Mouse (Mus musculus): ENCODE measurements around the gene Coq8b.

Gene Coq8b

GRCm38 (mm10) chr7:27230781-27231180 lies 2.0 kb upstream of the Coq8b start:
- no peak for DNase-seq

DNA sequence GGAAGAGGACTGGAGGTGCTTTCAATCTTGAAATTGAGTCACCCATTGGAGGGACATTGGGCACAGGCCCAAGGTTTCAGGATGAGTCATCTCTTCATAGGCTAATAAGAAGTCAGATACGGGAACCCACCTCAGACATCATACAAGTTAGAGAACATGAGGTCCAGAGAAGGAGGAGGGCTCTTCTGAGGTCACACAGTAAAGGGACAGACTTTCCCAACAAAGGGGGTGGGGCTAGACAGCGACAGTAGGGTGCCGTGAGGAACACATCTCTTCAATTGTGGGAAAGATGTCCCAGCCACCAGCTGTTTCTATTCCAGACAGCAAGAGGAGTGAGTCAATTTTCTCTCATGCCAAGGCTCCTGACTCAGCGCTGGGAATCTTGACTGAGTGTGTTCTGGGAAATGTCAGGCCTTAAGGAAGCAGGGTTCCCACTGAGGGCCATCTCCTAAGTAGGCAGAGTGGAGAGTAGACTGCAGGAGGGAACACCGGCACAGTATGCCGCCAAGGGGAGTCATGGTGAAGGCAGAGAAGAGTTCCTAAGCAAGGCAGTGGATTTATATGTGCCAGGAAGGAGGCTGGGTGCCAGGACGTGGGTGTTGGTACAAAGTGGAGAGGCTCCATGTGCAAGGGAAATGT lies 1.0 kb upstream of the Coq8b start:
- no peak for DNase-seq

GRCm38 (mm10) chr7:27233300-27233699 lies 477 bp downstream of the Coq8b start:
- no peak for DNase-seq

- DNase-seq: no peak
Observed at GRCm38 (mm10) chr7:27235726-27236125, 2.9 kb downstream of the Coq8b start.

- DNase-seq: no peak
Observed at GRCm38 (mm10) chr7:27237527-27237926, 4.7 kb downstream of the Coq8b start.

DNA sequence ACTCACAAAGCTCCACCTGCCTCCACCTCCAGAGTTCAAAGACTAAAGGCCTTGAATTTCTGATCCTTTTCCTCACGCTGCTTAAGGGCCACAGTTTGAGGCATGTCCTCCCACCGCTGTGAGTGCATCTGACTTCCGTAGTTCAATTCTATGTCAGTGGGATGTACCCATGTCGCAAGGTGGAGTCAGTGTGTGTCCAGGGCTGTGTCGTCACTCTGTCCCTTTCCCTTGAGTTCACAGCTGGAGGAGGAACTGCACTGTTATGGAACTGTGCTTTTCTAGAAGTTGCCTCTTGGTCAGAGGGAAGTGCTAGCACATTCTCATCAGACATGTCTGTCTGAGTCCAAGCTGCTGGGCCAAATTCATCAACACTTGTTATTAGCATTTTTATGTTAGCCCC lies 5.7 kb downstream of the Coq8b start:
- no peak for DNase-seq

- no peak for DNase-seq
Observed at GRCm38 (mm10) chr7:27243211-27243610, 10.4 kb downstream of the Coq8b start.

DNA sequence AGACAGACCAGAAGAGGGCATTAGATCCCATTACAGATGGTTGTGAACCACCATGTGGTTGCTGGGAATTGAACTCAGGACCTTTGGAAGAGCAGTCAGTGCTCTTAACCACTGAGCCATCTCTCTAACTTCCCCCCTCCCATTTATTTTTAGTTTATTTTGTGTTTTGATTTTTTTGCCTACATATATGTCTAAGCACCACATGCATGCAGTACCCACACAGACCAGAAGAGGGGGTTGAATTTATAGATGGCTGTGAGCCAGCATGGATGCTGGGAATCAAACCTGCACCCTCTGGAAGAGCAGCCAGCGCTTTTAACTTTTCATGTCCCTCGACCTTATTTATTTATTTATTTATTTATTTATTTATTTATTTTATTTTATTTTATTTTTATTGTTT lies 11.3 kb downstream of the Coq8b start:
- DNase-seq: peak; percentile 26

- peak; percentile 48 for DNase-seq
Observed at GRCm38 (mm10) chr7:27249146-27249545, 16.3 kb downstream of the Coq8b start.

DNA sequence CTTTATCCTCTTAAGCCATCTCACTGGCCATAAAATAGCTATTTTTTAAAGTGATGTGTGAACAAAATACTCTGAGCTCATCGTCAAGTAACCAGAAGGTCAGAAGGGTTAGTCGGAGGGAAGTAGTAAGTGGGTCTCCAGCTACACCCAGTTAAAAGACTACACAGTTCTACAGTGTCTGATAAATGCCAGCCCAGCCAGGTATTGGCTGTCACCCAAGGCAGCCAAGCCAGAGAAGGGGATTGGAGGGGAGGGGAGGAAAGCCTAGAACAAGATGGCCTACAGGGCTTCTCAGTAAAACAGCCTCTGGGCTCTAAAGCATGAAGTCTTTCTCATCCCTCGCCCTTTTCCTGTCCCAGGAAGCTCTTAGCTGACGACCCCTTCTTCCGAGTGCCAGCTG lies 17.1 kb downstream of the Coq8b start:
- no peak for DNase-seq

GRCm38 (mm10) chr7:27251946-27252345 lies 19.1 kb downstream of the Coq8b start:
- no peak for DNase-seq

DNA sequence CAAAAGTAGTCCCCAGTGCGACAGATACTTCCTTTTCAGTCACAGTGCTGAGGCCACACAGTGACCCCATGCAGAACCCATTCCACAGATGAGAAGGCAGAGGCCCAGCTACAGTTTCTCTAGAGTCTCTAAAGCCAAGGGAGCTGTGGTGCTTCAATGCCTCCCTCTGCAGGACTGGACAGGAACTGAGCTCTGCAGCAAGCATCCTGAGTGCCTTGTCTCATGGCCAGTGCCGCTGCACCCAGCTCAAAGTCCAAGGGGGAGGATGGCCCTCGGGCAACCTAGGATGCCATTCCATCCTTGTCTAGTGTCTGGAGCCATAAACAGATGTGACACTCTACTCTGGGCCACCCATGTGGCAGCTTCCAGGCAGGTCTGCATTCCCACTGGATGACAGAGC lies 22.9 kb downstream of the Coq8b start:
- DNase-seq: peak; percentile 77

DNA sequence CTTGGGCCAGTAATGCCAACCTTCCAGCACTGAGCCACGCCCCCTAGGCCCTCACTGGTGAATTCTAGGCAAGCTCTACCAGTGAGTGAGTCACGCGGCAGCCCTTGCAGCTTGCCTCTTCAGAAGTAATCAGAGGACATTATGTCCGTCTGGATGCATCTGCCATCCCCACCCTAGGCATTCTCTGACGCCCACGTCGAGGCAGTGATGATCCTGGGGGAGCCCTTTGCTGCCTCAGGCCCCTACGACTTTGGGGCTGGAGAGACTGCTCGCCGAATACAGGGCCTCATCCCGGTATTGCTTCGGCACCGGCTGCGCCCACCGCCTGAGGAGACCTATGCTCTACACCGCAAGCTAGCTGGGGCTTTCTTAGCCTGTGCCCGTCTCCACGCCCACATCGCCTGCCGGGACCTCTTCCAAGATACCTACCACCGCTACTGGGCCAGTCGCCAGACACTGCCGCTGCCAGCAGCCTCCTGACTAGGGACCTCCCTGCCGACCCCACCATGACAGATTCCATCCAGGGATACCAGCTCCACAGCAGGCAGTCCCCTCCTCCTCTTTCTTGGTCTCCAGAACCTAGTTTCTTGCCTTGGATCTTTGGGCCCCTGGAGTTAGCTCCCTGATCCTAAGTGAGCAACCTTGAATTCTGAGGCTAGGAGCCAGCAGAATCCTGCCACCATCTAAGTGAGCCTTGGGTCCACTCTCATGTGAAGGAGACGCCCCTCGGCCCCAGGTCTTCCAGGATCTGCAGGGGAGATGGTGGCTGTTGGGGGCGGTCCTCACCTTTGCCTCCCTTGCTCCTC lies 24.4 kb downstream of the Coq8b start:
- DNase-seq: peak; percentile 55

DNA sequence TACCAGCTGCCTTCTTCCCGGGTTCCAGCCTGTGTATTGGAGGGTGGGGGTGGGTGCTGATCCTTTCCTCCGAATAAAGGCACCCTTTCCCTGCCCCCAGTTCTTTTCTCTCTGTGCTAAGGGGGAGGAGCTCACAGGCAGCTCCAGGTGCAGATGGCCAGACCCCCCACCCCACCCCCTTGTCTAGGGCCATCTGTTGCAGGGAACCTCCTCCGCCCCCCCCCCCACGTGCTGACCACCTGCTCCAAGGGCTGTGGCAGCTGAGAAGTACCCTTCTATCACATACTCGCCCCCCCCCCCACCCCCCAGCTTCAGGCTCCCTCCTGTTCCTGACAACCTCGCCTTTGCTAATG lies 25.0 kb downstream of the Coq8b start:
- DNase-seq: no peak

DNA sequence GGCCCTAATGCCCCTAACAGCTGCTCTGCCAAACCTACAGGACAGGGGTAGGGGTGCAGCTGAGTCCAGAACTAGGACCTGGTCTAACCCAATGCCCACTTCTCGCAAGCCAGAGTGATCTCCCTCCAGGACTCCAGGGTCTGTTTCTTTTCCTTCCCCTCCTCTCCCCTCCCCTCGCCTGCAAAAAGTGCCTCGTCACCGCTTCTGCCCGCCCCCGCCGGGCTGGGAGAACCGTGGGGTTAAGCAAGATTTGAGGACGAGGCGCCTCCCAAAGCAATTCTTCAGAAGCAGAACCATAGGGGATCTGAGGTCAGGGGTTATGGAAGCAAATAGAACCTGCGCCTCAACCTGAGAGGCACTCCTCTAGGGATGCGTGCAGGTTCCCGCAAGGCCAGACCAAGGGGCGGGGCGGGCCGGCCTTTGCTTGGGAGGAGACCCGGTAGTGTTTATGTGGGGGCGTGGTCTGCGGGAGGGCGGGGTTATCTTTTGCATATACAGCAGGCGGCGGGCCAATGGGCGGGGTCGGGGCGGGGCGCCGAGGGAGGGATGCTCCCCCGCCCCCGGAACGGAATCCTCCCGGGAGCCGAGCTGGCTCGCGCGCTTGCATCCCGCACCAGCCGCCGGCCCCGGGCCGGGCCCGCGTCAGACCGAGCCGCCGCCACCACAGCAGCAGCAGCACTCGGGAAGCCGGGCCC lies 25.5 kb downstream of the Coq8b start, which contains the start of gene Numbl:
Numbl (plus strand) TSS at position 229 of the 695 bp plus-strand sequence.
- DNase-seq: peak; percentile 92

DNA sequence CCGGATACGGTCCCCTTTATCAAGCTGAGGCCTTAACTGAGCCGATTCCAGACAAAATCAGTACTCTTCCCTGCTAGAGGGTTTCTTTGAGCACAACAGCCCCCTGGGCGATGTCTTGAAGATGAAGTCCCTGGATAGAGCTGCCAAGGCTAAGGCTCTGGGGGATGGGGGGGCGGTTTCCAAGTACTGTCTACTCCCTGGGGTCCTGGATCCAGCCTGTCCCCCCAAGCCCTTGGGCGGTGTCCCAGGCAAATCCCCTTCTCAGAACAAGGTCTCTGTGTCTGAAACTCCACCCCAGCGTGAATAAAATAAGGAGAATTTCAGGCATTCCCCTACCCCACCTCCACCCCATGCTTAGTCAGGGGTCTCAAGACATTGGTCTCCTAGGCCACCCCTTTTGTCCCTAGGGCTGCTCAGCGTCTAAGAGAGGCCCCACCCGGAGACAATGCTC lies 26.5 kb downstream of the Coq8b start:
- no peak for DNase-seq

GRCm38 (mm10) chr7:27259771-27260170 lies 26.9 kb downstream of the Coq8b start:
- DNase-seq: no peak

- no peak for DNase-seq
Observed at GRCm38 (mm10) chr7:27260856-27261255, 28.0 kb downstream of the Coq8b start.

DNA sequence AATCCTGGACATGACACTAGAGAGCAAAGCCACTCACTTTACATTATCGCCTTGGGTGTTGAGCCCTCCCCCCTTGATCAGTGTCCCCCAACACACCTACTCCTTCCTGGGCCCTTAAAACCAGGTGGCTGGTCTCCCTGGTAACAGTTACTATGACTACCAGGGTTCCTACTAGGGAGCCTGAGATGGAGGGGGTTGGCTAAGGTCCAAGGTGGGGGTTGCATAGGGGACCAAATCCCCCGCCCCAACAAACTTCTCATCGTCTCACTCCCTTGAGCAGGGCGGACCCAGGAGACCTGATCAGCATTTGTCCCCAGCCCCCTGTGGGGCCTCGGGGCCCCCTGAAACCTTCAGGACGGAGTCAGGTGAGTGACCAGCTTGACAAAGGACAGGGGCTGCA lies 29.1 kb downstream of the Coq8b start:
- DNase-seq: no peak

DNA sequence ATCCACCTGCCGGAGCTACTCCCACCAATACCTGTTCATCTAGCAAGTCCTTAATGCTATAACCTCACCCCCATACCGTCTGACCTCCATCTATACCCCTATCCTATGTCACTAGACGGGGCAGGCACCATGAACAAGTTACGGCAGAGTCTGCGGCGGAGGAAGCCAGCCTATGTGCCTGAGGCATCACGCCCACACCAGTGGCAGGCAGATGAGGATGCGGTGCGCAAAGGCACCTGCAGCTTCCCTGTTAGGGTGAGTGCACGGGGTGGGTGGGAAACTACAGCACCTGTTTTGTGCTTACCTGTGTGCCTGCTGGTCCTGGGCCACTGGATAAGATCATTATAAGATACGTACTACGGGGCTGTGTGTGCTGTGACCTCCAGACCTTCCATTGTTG lies 31.9 kb downstream of the Coq8b start:
- no peak for DNase-seq

- no peak for DNase-seq
Observed at GRCm38 (mm10) chr7:27266515-27267128, 33.8 kb downstream of the Coq8b start.

- DNase-seq: no peak
Observed at GRCm38 (mm10) chr7:27271423-27271822, 38.6 kb downstream of the Coq8b start.

GRCm38 (mm10) chr7:27273739-27274351 lies 41.0 kb downstream of the Coq8b start:
- peak; percentile 19 for DNase-seq

All from kidney, adult 9 months (tissue).